Mouse (Mus musculus) thymus, adult 2 months (tissue): ENCODE results near the gene Rps4x.

Experiments used
- CTCF ChIP-seq: fragments of 200-500 bp; IDR thresholded peaks from 2 replicates; pipeline ENCODE4 v1.5.1; 2012; ENCODE audit warnings: mild to moderate bottlenecking, control low read depth, low read length, moderate library complexity, borderline replicate concordance; ENCODE audit not compliant: control insufficient read depth, poor library complexity, insufficient read depth; ENCODE audit errors: extremely low read depth
- POLR2A ChIP-seq: fragments of 200-500 bp; IDR thresholded peaks from 2 replicates; pipeline ENCODE4 v1.6.1; 2012; ENCODE audit warnings: mild to moderate bottlenecking, low read length, control low read depth, moderate library complexity; ENCODE audit not compliant: control insufficient read depth, poor library complexity, insufficient read depth; ENCODE audit errors: extremely low read depth

DNA sequence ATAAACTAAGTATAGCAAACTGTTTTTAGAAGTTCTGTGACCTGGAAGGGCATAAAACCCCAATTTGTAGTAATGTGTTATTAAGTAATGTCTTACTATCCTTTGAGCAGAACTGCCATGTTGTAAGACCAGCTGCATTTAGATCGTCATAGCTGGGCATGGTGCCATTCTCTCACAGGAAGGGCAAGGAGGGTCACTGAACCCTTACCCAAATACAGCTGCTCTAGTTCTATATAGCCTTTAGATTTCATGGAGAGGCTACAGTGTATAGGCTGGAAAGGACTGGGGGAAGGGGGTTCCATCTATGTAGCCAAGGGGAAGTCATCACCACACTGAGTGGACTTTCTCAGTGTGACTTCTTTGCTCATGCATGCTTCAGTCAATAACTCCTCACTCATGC, 48.0 kb downstream of the Rps4x start:
- TF ChIP-seq CTCF (no peak), POLR2A (no peak)
